Mouse (Mus musculus) kidney, embryonic 16.5 days (tissue): ENCODE data around the gene Rnd1. TPM values are rescaled to one million over a fixed set of nuclear protein-coding genes. Genes with fewer than 3 reads are reported as not detected.

Experiments
- ATAC-seq: fragments of 200-750 bp; cut with Nextera tagmentation; 2 replicates; pipeline ENCODE4 v1.8.0; 2017; ENCODE audit warnings: moderate TSS enrichment; ENCODE audit not compliant: low FRiP score, low TSS enrichment
- H3K27ac ChIP-seq: fragments of 300-500 bp; sonication (generic); 2 replicates; pipeline ENCODE4 v1.5.1; 2014; ENCODE audit warnings: low read length
- H3K27me3 ChIP-seq: fragments of 300-500 bp; sonication (generic); 2 replicates; pipeline ENCODE4 v1.6.1; 2014; ENCODE audit warnings: low read length, control low read depth, mixed read lengths; ENCODE audit not compliant: insufficient read depth
- H3K36me3 ChIP-seq: fragments of 300-500 bp; sonication (generic); 2 replicates; pipeline ENCODE4 v1.6.1; 2014; ENCODE audit warnings: low read length, control low read depth, mixed read lengths; ENCODE audit not compliant: insufficient read depth
- H3K4me1 ChIP-seq: fragments of 300-500 bp; sonication (generic); 2 replicates; pipeline ENCODE4 v1.6.1; 2014; ENCODE audit warnings: low read length, control low read depth, mixed read lengths; ENCODE audit not compliant: insufficient read depth
- H3K4me2 ChIP-seq: fragments of 300-500 bp; sonication (generic); replicated peaks from 2 replicates; pipeline ENCODE4 v1.6.1; 2014; ENCODE audit warnings: low read depth, low read length
- H3K4me3 ChIP-seq: fragments of 300-500 bp; sonication (generic); 2 replicates; pipeline ENCODE4 v1.5.1; 2014; ENCODE audit warnings: mild to moderate bottlenecking, low read length
- H3K9ac ChIP-seq: fragments of 300-500 bp; sonication (generic); replicated peaks from 2 replicates; pipeline ENCODE4 v1.6.1; 2014; ENCODE audit warnings: low read length
- H3K9me3 ChIP-seq: fragments of 300-500 bp; sonication (generic); 2 replicates; pipeline ENCODE4 v1.6.1; 2016; ENCODE audit warnings: low read length, control low read depth
- WGBS: fragments of 180-500 bp; shearing (Covaris S2); extraction: QIAGEN DNeasy Blood & Tissue Kit; methylation state at CpG from one replicate; pipeline ENCODE4 v1.1.7; 2014; 5-methylcytosine and 5-hydroxymethylcytosine counted together
- polyA plus RNA-seq: library from polyadenylated mRNA; unstranded; fragments of >200 nt; fragmentation: Nextera tagmentation; extraction: Ambion mirVana; gene quantifications from 2 replicates; pipeline ENCODE4 v1.2.1, GENCODE M21; 2015

The Rnd1 gene
- polyA plus RNA-seq, 1 experiment from 2014 or later: 0.75 TPM

DNA sequence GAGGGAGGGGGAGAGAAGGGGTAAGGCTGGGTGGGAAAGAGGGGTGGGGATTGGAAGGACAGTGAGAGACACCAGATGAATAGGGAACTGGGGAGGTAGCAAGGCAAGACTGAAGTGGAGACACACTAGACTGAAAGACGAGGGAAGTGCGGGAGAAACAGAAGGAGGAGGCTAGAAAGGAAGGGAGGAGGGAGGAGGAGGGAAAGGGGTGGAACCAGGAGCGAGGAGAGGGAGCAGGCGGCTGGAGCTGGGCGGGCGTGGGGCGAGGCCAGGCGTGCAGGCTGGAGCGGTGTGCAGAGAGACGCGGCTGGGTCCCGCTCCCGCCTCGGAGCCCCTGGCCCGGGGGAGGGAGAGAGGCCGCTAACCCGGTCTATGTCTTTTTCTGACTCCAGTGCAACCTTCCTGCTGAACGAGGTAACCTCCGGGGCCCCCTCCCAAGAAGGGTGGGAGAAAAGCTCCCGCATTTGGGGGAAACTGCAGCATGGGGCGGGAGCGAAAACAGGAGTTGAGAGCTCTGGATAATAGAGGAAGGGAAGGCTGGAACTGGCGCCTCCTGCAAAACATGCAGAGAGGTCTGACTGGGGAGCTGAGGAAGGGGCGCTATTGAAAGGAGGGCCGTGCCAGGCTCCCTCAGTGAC lies 45.0 kb downstream of the Rnd1 start:
- H3K4me1 ChIP-seq: peaks cover 74% of the 10 kb centered on the region
- under 1% methylated on average over 15 of the region's 25 CpGs for WGBS
- H3K4me3 ChIP-seq: peak overlapping the region; percentile 86
- H3K9me3 ChIP-seq: no peaks in the 10 kb centered on the region
- peaks cover 25% of the 10 kb centered on the region for H3K27me3 ChIP-seq
- peak overlapping the region; percentile 31; the same call in 1 of the 2 replicates for H3K27ac ChIP-seq
- no peaks in the 10 kb centered on the region for H3K36me3 ChIP-seq
- H3K9ac ChIP-seq: peak overlapping the region; percentile 66
- peak; percentile 71 for ATAC-seq
- peak overlapping the region; percentile 99 for H3K4me2 ChIP-seq

DNA sequence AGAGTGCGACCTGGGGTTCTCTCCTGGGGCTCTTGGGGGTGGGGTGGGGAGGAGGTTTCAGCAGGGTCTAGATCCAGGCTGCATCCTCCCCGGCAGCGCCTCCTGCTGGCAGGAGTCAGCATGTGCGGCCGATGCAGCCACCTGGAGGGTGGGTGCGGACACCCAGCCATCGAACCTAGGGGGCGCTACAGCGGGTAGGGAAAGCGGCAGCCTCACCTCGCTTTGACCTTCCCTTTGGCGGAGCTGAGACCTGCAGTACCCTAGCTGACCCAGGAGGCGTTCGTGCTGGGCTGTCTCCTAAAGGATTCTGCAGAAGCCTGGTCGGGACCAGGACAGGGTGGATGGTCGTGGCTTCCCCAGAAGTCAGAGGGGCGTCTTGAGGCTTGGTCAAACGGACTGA lies 45.8 kb downstream of the Rnd1 start:
- Histone ChIP-seq H3K9ac (peak overlapping the region; percentile 66), H3K9me3 (no peaks in the 10 kb centered on the region), H3K27me3 (peaks cover 25% of the 10 kb centered on the region), H3K4me2 (peak overlapping the region; percentile 99), H3K27ac (no peak overlapping the region), H3K4me3 (peak overlapping the region; percentile 86), H3K36me3 (no peaks in the 10 kb centered on the region), H3K4me1 (peaks cover 75% of the 10 kb centered on the region)
- WGBS: 0% methylated on average over 18 of the region's 18 CpGs
- ATAC-seq: peak; percentile 8; the same call in 1 of the 2 replicates

DNA sequence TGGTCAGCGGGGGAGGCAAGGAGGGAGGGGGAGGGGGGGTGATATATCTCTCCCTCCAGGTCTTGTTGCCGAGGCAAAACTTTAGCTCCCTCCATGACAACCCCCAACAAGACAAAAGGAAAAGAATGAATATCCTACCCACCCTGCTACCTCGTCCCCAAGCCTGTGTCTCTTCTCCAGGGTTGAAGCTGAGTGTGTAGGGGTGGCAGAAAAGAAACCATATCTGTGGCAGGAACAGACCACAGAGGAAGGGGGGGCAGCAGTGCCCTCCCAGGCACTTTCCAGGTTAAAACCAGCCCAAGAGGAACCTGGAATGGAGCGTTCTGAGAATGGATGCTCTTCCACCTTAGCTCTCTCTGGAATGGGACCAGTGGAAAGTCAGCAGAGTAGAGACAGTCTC lies 46.7 kb downstream of the Rnd1 start, which contains the start of gene Cacnb3:
Gene Cacnb3 (plus strand): TSS at position 301 of the 400 bp plus-strand sequence.
- Histone ChIP-seq H3K27ac (no peak within 1 kb of the TSS), H3K9ac (peak within 1 kb of the TSS; percentile 66), H3K4me3 (peak within 1 kb of the TSS; percentile 86), H3K4me1 (peaks cover 72% of the 10 kb centered on the region), H3K27me3 (peaks cover 25% of the 10 kb centered on the region), H3K36me3 (no peaks in the 10 kb centered on the region), H3K9me3 (no peaks in the 10 kb centered on the region), H3K4me2 (peak within 1 kb of the TSS; percentile 99)
- 35% methylated on average over 3 of the region's 4 CpGs for WGBS
- no peak for ATAC-seq

DNA sequence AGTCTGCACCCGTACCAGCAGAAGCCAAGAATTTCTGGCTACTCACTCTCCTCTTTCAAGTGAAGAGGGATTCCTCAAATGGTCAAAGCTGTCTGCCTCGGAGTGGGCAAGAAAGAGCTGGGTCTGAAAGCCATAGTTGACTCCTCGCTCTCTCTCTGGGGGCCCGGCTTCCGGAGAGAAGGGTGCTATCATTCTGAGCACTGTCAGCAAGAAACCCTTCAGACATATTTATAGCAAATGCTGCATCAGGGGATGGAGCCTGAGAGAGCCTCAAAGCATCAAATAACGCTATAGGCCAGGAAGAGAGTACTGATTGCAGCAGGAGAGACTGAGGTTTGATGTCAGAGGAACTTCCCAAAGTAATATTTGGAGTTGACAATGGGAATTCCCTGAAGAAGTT lies 47.8 kb downstream of the Rnd1 start:
- no peak overlapping the region for H3K9ac ChIP-seq

DNA sequence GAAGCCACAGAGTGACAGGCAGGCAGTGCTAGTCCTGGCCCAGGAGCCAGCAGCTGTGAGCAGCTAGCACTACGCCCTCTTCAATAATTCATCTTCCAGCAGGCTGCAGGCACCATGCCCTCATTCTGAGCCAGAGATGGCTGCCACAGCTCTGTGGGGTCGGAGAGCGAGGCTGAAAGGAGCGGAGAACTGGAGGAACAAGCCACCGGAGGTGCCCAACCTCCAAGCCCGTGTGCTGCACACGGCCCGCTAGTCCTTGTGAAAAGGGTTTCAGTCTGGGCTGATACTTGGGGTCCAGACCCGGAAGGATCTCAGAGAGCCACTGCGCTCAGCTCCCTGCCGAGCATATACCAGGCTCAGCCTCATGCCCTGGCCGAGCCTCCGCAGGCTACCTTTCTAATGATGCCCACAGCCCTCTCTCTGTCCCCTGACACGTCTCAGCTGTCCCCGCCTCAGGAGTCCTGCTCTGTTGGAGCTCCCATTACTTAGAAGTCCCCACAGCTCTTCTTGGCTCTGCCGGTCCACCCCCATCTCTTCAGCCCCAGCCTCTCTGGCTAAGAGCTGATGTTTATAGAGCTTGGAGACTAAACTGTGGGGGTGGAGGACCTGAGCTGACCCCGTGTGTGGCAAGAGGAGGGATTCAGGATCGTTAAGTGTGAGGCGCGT lies 48.5 kb downstream of the Rnd1 start:
- Histone ChIP-seq H3K27ac (peak overlapping the region; percentile 15; the same call in 1 of the 2 replicates), H3K9me3 (no peaks in the 10 kb centered on the region), H3K9ac (peak overlapping the region; percentile 58), H3K4me1 (peaks cover 64% of the 10 kb centered on the region), H3K4me3 (peak overlapping the region; percentile 17), H3K4me2 (peak overlapping the region; percentile 44), H3K27me3 (peaks cover 25% of the 10 kb centered on the region), H3K36me3 (no peaks in the 10 kb centered on the region)
- ATAC-seq: peak; percentile 5
- 6% methylated on average over 20 of the region's 20 CpGs for WGBS

More for the DNA sequence above, 47.8 kb downstream of the Rnd1 start:
- peaks cover 25% of the 10 kb centered on the region for H3K27me3 ChIP-seq
- H3K36me3 ChIP-seq: no peaks in the 10 kb centered on the region
- H3K4me1 ChIP-seq: peaks cover 67% of the 10 kb centered on the region
- H3K4me2 ChIP-seq: no peak overlapping the region
- H3K9me3 ChIP-seq: no peaks in the 10 kb centered on the region
- WGBS: 34% methylated on average over 6 of the region's 6 CpGs
- H3K4me3 ChIP-seq: no peak overlapping the region
- ATAC-seq: no peak
- H3K27ac ChIP-seq: no peak overlapping the region

DNA sequence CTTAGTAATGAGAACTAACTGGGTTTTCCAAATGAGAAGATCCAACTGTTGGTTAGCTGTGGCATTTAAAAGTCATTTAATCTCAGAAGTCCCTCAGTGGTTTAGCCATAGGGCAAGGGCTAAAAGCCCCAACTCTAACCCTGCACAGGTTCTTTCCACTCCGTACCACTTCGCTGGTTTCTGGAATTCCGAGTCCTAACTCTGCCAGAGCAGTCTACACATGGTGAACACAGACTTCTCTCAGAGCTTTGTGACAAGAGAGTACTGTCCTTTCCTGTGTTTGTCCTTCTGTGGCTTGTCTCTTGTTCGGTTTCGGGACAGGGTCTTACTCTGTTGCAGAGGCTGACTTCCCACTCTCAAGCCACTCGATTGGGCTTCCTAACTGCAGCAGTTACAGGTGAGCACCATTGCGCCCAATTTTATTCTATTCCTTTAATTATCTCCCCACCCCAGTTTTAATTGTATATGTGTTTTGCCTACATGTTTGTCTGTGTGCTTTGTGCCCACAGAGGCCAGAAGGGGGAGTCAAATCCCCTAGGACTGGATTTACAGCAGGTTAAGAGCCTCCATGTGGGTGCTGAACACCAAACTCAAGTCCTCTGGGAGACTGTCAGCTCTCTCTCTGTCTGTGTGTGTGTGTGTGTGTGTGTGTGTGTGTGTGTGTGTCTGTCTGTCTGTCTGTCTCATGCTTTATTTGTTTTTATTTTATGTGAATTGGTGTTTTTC lies 50.6 kb downstream of the Rnd1 start:
- no peak overlapping the region for H3K4me2 ChIP-seq
- H3K4me3 ChIP-seq: no peak overlapping the region
- no peaks in the 10 kb centered on the region for H3K9me3 ChIP-seq
- H3K27me3 ChIP-seq: peaks cover 17% of the 10 kb centered on the region
- no peak overlapping the region for H3K9ac ChIP-seq
- no peak overlapping the region for H3K27ac ChIP-seq
- H3K4me1 ChIP-seq: peaks cover 43% of the 10 kb centered on the region
- ATAC-seq: no peak
- WGBS: 50% methylated on average over 7 of the region's 7 CpGs
- H3K36me3 ChIP-seq: no peaks in the 10 kb centered on the region

DNA sequence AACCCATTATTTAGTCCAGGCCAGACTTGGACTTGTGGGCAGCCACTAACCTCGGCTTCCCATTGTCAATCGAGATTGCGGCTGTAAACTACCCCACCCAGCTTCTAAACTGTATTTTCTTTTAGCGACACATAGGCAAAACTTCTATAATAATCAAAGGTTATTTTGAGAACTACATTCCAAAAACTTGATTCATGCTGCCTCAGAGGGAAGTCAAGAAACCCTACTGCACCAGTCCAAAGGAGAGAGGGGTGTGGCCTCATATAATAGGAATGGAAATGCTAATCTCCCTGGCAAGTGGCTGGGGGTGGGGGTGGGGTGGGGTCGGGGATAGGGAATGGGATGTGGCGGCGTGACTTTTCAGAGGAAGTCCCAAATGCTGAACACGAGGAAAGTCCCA lies 51.2 kb downstream of the Rnd1 start:
- H3K4me1 ChIP-seq: peaks cover 38% of the 10 kb centered on the region
- WGBS: 3% methylated on average over 8 of the region's 8 CpGs
- no peak for ATAC-seq
- H3K9me3 ChIP-seq: no peaks in the 10 kb centered on the region
- peaks cover 11% of the 10 kb centered on the region for H3K27me3 ChIP-seq
- H3K27ac ChIP-seq: no peak overlapping the region
- H3K4me3 ChIP-seq: no peak overlapping the region
- no peak overlapping the region for H3K4me2 ChIP-seq
- H3K36me3 ChIP-seq: no peaks in the 10 kb centered on the region
- no peak overlapping the region for H3K9ac ChIP-seq

DNA sequence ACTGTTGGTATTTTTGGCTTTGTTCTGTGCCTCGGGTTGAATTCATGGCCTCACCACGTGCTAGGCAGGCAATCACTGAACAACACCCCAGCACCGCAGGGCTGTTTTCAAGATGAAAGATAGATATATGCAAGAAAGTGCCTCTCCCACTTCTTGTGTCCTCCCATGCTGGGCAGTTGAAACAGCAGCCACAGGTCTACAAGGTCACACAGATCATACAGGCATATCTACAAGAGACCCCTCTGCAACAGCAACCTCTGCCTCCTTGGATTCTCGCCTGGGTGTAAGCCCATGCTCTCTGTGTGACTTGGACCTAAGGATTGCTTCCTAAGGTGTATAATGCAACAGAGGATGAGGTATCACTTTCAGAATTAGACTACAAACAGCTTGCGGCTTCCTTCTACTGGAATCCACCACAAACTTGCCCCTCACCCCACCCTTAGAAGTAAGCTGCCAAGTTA lies 53.9 kb downstream of the Rnd1 start:
- Histone ChIP-seq H3K27me3 (no peaks in the 10 kb centered on the region), H3K4me3 (no peak overlapping the region), H3K4me2 (no peak overlapping the region), H3K36me3 (no peaks in the 10 kb centered on the region), H3K9ac (no peak overlapping the region), H3K27ac (no peak overlapping the region), H3K9me3 (no peaks in the 10 kb centered on the region), H3K4me1 (peaks cover 13% of the 10 kb centered on the region)
- 56% methylated on average over 5 of the region's 5 CpGs for WGBS
- no peak for ATAC-seq

DNA sequence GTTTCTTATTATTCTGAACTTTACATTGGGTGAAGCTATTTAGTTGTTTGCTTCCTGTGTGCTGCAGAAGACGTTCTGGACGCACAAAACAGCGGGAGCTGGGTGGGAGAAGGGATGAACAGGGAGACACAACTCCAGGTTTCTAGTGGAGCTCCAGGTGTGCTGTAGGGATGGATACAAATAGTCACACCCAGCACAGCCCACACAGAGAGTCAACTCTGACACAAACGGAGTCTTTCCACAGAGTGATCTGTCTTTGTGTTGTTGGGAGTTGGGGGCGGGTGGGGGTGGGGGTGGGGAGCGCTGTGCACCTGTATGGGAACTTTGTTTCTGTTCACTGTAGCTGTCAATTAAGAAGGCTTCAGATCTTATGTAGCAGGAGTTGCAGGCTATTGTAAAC lies 54.5 kb downstream of the Rnd1 start:
- no peak for ATAC-seq
- WGBS: 23% methylated on average over 6 of the region's 6 CpGs
- H3K27ac ChIP-seq: no peak overlapping the region

More for the DNA sequence above, 54.5 kb downstream of the Rnd1 start:
- Histone ChIP-seq H3K9me3 (no peaks in the 10 kb centered on the region), H3K4me1 (peaks cover 9% of the 10 kb centered on the region), H3K4me2 (no peak overlapping the region), H3K27me3 (no peaks in the 10 kb centered on the region), H3K4me3 (no peak overlapping the region), H3K9ac (no peak overlapping the region), H3K36me3 (no peaks in the 10 kb centered on the region)
